In genomic region chr15:98733370-98733769, GRCm38 (mm10) we compare ENCODE assay signal across 26 mouse cellular contexts. TPM values are rescaled to one million over a fixed set of nuclear protein-coding genes. Genes with fewer than 3 reads are reported as not detected.
DNase-seq lines count a peak whose midpoint lies in the region; ATAC-seq and TF ChIP-seq lines count a peak whose summit lies in the region.
"Had no signal": no experiment of that assay in that cellular context is flagged by ENCODE, and none has a peak within 500 bp of the region (broad histone marks: within the 10 kb centered on the region; RNA-seq: fewer than 3 reads in every experiment).

No protein-coding gene starts in this region.

- DNase-seq in kidney, postnatal 10 days = no peak
- DNase-seq in lung, postnatal 0 days (ENCODE audit: low spot score) = no peak
- DNase-seq in midbrain, postnatal 0 days (ENCODE audit: low spot score) = no peak
- DNase-seq: adrenal gland, postnatal 36 days; cerebellum, adult 11 months; cerebellum, postnatal 14 days; gastrocnemius, postnatal 10 days; heart, postnatal 10 days; layer of hippocampus, postnatal 36 days; lung, adult 2 months; lung, postnatal 36 days; thymus, postnatal 25 days had no signal

- TF ChIP-seq EP300 in lung, postnatal 0 days (IDR thresholded peaks at IDR 0.05) = no peak

- H3K9me3 ChIP-seq in kidney, embryonic 15.5 days (replicated peaks) = no peaks in the 10 kb centered on the region
- H3K9me3 ChIP-seq in intestine, embryonic 15.5 days = no peaks in the 10 kb centered on the region
- H3K9me3 ChIP-seq in liver, embryonic 15.5 days (replicated peaks) = no peaks in the 10 kb centered on the region
- H3K9me3 ChIP-seq in stomach, embryonic 16.5 days (replicated peaks; ENCODE audit: control insufficient read depth, low read length) = no peaks in the 10 kb centered on the region
- no peaks in the 10 kb centered on the region for H3K9me3 ChIP-seq in hindbrain, embryonic 13.5 days
- no peaks in the 10 kb centered on the region for H3K9me3 ChIP-seq in lung, postnatal 0 days (ENCODE audit: low read length)
- H3K9me3 ChIP-seq in midbrain, postnatal 0 days (ENCODE audit: low read length) = no peaks in the 10 kb centered on the region
- H3K9me3 ChIP-seq: forebrain, embryonic 10.5 days; limb, embryonic 12.5 days; midbrain, embryonic 15.5 days had no signal

- H3K36me3 ChIP-seq in kidney, embryonic 15.5 days = peaks cover 33% of the 10 kb centered on the region
- peaks cover 14% of the 10 kb centered on the region for H3K36me3 ChIP-seq in intestine, embryonic 15.5 days
- no peaks in the 10 kb centered on the region; the same call in 1 of the 2 replicates for H3K36me3 ChIP-seq in liver, embryonic 15.5 days (replicated peaks)
- peaks cover 9% of the 10 kb centered on the region for H3K36me3 ChIP-seq in stomach, embryonic 16.5 days (ENCODE audit: control insufficient read depth, insufficient read depth, low read length)
- H3K36me3 ChIP-seq in hindbrain, embryonic 13.5 days = peaks cover 36% of the 10 kb centered on the region
- peaks cover 11% of the 10 kb centered on the region; the same call in 1 of the 2 replicates for H3K36me3 ChIP-seq in lung, postnatal 0 days (ENCODE audit: insufficient read depth, low read length)
- peaks cover 20% of the 10 kb centered on the region for H3K36me3 ChIP-seq in midbrain, postnatal 0 days (ENCODE audit: insufficient read depth, low read length)

- H3K4me1 ChIP-seq in kidney, embryonic 15.5 days = peaks cover 18% of the 10 kb centered on the region; the same call in 1 of the 2 replicates
- H3K4me1 ChIP-seq in intestine, embryonic 15.5 days (replicated peaks) = peaks cover 9% of the 10 kb centered on the region
- peaks cover 41% of the 10 kb centered on the region for H3K4me1 ChIP-seq in liver, embryonic 15.5 days (replicated peaks)
- H3K4me1 ChIP-seq in stomach, embryonic 16.5 days (ENCODE audit: control insufficient read depth, insufficient read depth, low read length) = peaks cover 2% of the 10 kb centered on the region
- H3K4me1 ChIP-seq in hindbrain, embryonic 13.5 days (replicated peaks) = peaks cover 1% of the 10 kb centered on the region; the same call in 1 of the 2 replicates
- H3K4me1 ChIP-seq in lung, postnatal 0 days (ENCODE audit: insufficient read depth, low read depth, low read length) = no peaks in the 10 kb centered on the region
- H3K4me1 ChIP-seq in midbrain, postnatal 0 days (ENCODE audit: insufficient read depth, low read length) = no peaks in the 10 kb centered on the region
- H3K4me1 ChIP-seq: midbrain, embryonic 15.5 days had no signal

- H3K27ac ChIP-seq in kidney, embryonic 15.5 days = peak overlapping the region; percentile 52; the same call in 1 of the 2 replicates
- H3K27ac ChIP-seq in intestine, embryonic 15.5 days = 0 out of 2 replicates have a peak overlapping the region, but pooled peaks have one; percentile 60
- H3K27ac ChIP-seq in liver, embryonic 15.5 days (replicated peaks) = peak overlapping the region; percentile 51
- peak overlapping the region; percentile 21; the same call in 1 of the 2 replicates for H3K27ac ChIP-seq in stomach, embryonic 16.5 days (ENCODE audit: low read length)
- no peak overlapping the region for H3K27ac ChIP-seq in hindbrain, embryonic 13.5 days
- H3K27ac ChIP-seq in lung, postnatal 0 days (ENCODE audit: low read length) = no peak overlapping the region
- H3K27ac ChIP-seq in midbrain, postnatal 0 days (ENCODE audit: low read depth, low read length) = no peak overlapping the region
- H3K27ac ChIP-seq: forebrain, embryonic 10.5 days; hindbrain, embryonic 14.5 days; midbrain, embryonic 15.5 days had no signal

- no peak for TF ChIP-seq CTCF in lung, postnatal 0 days (IDR thresholded peaks at IDR 0.05)
- TF ChIP-seq CTCF in midbrain, postnatal 0 days (IDR thresholded peaks at IDR 0.05) = no peak

- H3K9ac ChIP-seq in kidney, embryonic 15.5 days = no peak overlapping the region
- no peak overlapping the region for H3K9ac ChIP-seq in intestine, embryonic 15.5 days
- no peak overlapping the region for H3K9ac ChIP-seq in liver, embryonic 15.5 days
- H3K9ac ChIP-seq in stomach, embryonic 16.5 days (ENCODE audit: low read length) = no peak overlapping the region
- no peak overlapping the region for H3K9ac ChIP-seq in hindbrain, embryonic 13.5 days
- no peak overlapping the region for H3K9ac ChIP-seq in lung, postnatal 0 days (replicated peaks; ENCODE audit: low read depth)
- no peak overlapping the region for H3K9ac ChIP-seq in midbrain, postnatal 0 days (replicated peaks; ENCODE audit: low read length, poor library complexity, severe bottlenecking)
- H3K9ac ChIP-seq: hindbrain, embryonic 14.5 days; limb, embryonic 12.5 days; midbrain, embryonic 15.5 days had no signal

- no peak overlapping the region for H3K4me2 ChIP-seq in kidney, embryonic 15.5 days
- H3K4me2 ChIP-seq in intestine, embryonic 15.5 days (replicated peaks) = no peak overlapping the region
- no peak overlapping the region; the same call in 1 of the 2 replicates for H3K4me2 ChIP-seq in liver, embryonic 15.5 days
- no peak overlapping the region for H3K4me2 ChIP-seq in stomach, embryonic 16.5 days (ENCODE audit: low read depth, low read length)
- H3K4me2 ChIP-seq in hindbrain, embryonic 13.5 days = no peak overlapping the region
- no peak overlapping the region for H3K4me2 ChIP-seq in lung, postnatal 0 days (replicated peaks; ENCODE audit: low read depth, low read length)
- H3K4me2 ChIP-seq in midbrain, postnatal 0 days (ENCODE audit: low read depth, low read length, poor library complexity, severe bottlenecking) = no peak overlapping the region
- H3K4me2 ChIP-seq: heart, embryonic 11.5 days; hindbrain, embryonic 14.5 days; limb, embryonic 12.5 days; midbrain, embryonic 15.5 days had no signal

- WGBS in kidney, embryonic 15.5 days = 65% methylated on average over 6 of the region's 6 CpGs
- 49% methylated on average over 6 of the region's 6 CpGs for WGBS in intestine, embryonic 15.5 days
- 12% methylated on average over 6 of the region's 6 CpGs for WGBS in liver, embryonic 15.5 days (ENCODE audit: insufficient replicate concordance)
- WGBS in stomach, embryonic 16.5 days = 47% methylated on average over 6 of the region's 6 CpGs
- whole genome bisulfite sequencing in hindbrain, embryonic 13.5 days = 81% methylated on average over 6 of the region's 6 CpGs
- 58% methylated on average over 6 of the region's 6 CpGs for WGBS in lung, postnatal 0 days
- WGBS in midbrain, postnatal 0 days = 63% methylated on average over 6 of the region's 6 CpGs

- no peaks in the 10 kb centered on the region for H3K27me3 ChIP-seq in kidney, embryonic 15.5 days
- H3K27me3 ChIP-seq in intestine, embryonic 15.5 days (replicated peaks) = no peaks in the 10 kb centered on the region
- peaks cover 19% of the 10 kb centered on the region for H3K27me3 ChIP-seq in liver, embryonic 15.5 days
- no peaks in the 10 kb centered on the region for H3K27me3 ChIP-seq in stomach, embryonic 16.5 days (ENCODE audit: control insufficient read depth, insufficient read depth, low read length)
- H3K27me3 ChIP-seq in hindbrain, embryonic 13.5 days = peaks cover 13% of the 10 kb centered on the region
- no peaks in the 10 kb centered on the region for H3K27me3 ChIP-seq in lung, postnatal 0 days (replicated peaks; ENCODE audit: insufficient read depth, low read length)
- no peaks in the 10 kb centered on the region; the same call in 1 of the 2 replicates for H3K27me3 ChIP-seq in midbrain, postnatal 0 days (ENCODE audit: insufficient read depth, low read length)
- H3K27me3 ChIP-seq: limb, embryonic 12.5 days had no signal

- no peak for ATAC-seq in kidney, embryonic 15.5 days (replicated peaks; ENCODE audit: low FRiP score)
- ATAC-seq in intestine, embryonic 15.5 days = peak; percentile 67
- ATAC-seq in liver, embryonic 15.5 days (ENCODE audit: insufficient read depth) = peak; percentile 68
- ATAC-seq in stomach, embryonic 16.5 days (ENCODE audit: insufficient read depth, low FRiP score) = peak; percentile 66
- no peak for ATAC-seq in hindbrain, embryonic 13.5 days (ENCODE audit: low FRiP score)
- no peak for ATAC-seq in lung, postnatal 0 days
- ATAC-seq in midbrain, postnatal 0 days (ENCODE audit: low FRiP score) = no peak
- ATAC-seq: forebrain, embryonic 16.5 days; inflammation-experienced regulatory T-cells, adult 6 months; midbrain, embryonic 15.5 days had no signal

- H3K4me3 ChIP-seq in kidney, embryonic 15.5 days (replicated peaks) = no peak overlapping the region
- no peak overlapping the region for H3K4me3 ChIP-seq in intestine, embryonic 15.5 days (replicated peaks)
- H3K4me3 ChIP-seq in liver, embryonic 15.5 days (replicated peaks) = no peak overlapping the region
- H3K4me3 ChIP-seq in stomach, embryonic 16.5 days (replicated peaks; ENCODE audit: low read length) = no peak overlapping the region
- no peak overlapping the region for H3K4me3 ChIP-seq in hindbrain, embryonic 13.5 days
- no peak overlapping the region for H3K4me3 ChIP-seq in lung, postnatal 0 days (ENCODE audit: low read depth, low read length)
- no peak overlapping the region for H3K4me3 ChIP-seq in midbrain, postnatal 0 days (ENCODE audit: low read depth, low read length)
- H3K4me3 ChIP-seq: forebrain, embryonic 10.5 days; limb, embryonic 12.5 days; midbrain, embryonic 15.5 days; myocyte had no signal

RNA-seq across cellular contexts. Expression of gene Fkbp11, which starts 5.4 kb away (rescaled TPM):
- polyA plus RNA-seq in kidney, embryonic 15.5 days (2015; fragmentation: Nextera tagmentation; extraction: Ambion mirVana) = 40.3 and 40.5 TPM in 2 replicates
- polyA plus RNA-seq in intestine, embryonic 15.5 days (2015; fragmentation: Nextera tagmentation; extraction: Ambion mirVana) = 68.0 and 117 TPM in 2 replicates
- polyA plus RNA-seq in liver, embryonic 15.5 days (2015; fragmentation: Nextera tagmentation; extraction: Ambion mirVana) = 156 and 176 TPM in 2 replicates
- polyA plus RNA-seq in stomach, embryonic 16.5 days (2015; fragmentation: Nextera tagmentation; extraction: Ambion mirVana) = 130 TPM in 2 replicates
- polyA plus RNA-seq in hindbrain, embryonic 13.5 days (2015; fragmentation: Nextera tagmentation; extraction: Ambion mirVana) = 5.1 and 6.6 TPM in 2 replicates
- 45.2 and 45.5 TPM in 2 replicates for polyA plus RNA-seq in lung, postnatal 0 days (2015; fragmentation: Nextera tagmentation; extraction: Ambion mirVana)
- 1.0 and 2.8 TPM in 2 replicates for total RNA-seq in midbrain, postnatal 0 days (2014; rRNA removed)
- polyA plus RNA-seq in midbrain, postnatal 0 days (2015; fragmentation: Nextera tagmentation; extraction: Ambion mirVana) = 4.4 and 5.4 TPM in 2 replicates

RNA-seq across cellular contexts. Expression of gene Ccdc65, which starts 25.4 kb away (rescaled TPM):
- 0.73 and 1.1 TPM in 2 replicates for polyA plus RNA-seq in kidney, embryonic 15.5 days (2015; fragmentation: Nextera tagmentation; extraction: Ambion mirVana)
- 0.67 and 0.92 TPM in 2 replicates for polyA plus RNA-seq in intestine, embryonic 15.5 days (2015; fragmentation: Nextera tagmentation; extraction: Ambion mirVana)
- not detected in 2 replicates for polyA plus RNA-seq in liver, embryonic 15.5 days (2015; fragmentation: Nextera tagmentation; extraction: Ambion mirVana)
- 1.5 and 1.7 TPM in 2 replicates for polyA plus RNA-seq in stomach, embryonic 16.5 days (2015; fragmentation: Nextera tagmentation; extraction: Ambion mirVana)
- polyA plus RNA-seq in hindbrain, embryonic 13.5 days (2015; fragmentation: Nextera tagmentation; extraction: Ambion mirVana) = 3.6 and 4.3 TPM in 2 replicates
- 3.7 and 5.1 TPM in 2 replicates for polyA plus RNA-seq in lung, postnatal 0 days (2015; fragmentation: Nextera tagmentation; extraction: Ambion mirVana)
- 6.9 and 9.1 TPM in 2 replicates for total RNA-seq in midbrain, postnatal 0 days (2014; rRNA removed)
- 11.4 and 12.3 TPM in 2 replicates for polyA plus RNA-seq in midbrain, postnatal 0 days (2015; fragmentation: Nextera tagmentation; extraction: Ambion mirVana)
- total RNA-seq: gastrocnemius, postnatal 10 days; granulocyte monocyte progenitor cell, adult 5-6 weeks had no signal
- polyA plus RNA-seq: inflammation-experienced regulatory T-cells, adult 6 months had no signal

RNA-seq across cellular contexts. Expression of gene Arf3, which starts 29.6 kb away (rescaled TPM):
- 51.9 and 55.6 TPM in 2 replicates for polyA plus RNA-seq in kidney, embryonic 15.5 days (2015; fragmentation: Nextera tagmentation; extraction: Ambion mirVana)
- 39.8 and 43.6 TPM in 2 replicates for polyA plus RNA-seq in intestine, embryonic 15.5 days (2015; fragmentation: Nextera tagmentation; extraction: Ambion mirVana)
- 11.7 and 14.3 TPM in 2 replicates for polyA plus RNA-seq in liver, embryonic 15.5 days (2015; fragmentation: Nextera tagmentation; extraction: Ambion mirVana)
- 38.0 and 38.9 TPM in 2 replicates for polyA plus RNA-seq in stomach, embryonic 16.5 days (2015; fragmentation: Nextera tagmentation; extraction: Ambion mirVana)
- 68.4 and 71.7 TPM in 2 replicates for polyA plus RNA-seq in hindbrain, embryonic 13.5 days (2015; fragmentation: Nextera tagmentation; extraction: Ambion mirVana)
- 47.1 and 56.0 TPM in 2 replicates for polyA plus RNA-seq in lung, postnatal 0 days (2015; fragmentation: Nextera tagmentation; extraction: Ambion mirVana)
- 122 and 144 TPM in 2 replicates for total RNA-seq in midbrain, postnatal 0 days (2014; rRNA removed)
- 89.2 and 93.8 TPM in 2 replicates for polyA plus RNA-seq in midbrain, postnatal 0 days (2015; fragmentation: Nextera tagmentation; extraction: Ambion mirVana)

RNA-seq across cellular contexts. Expression of gene Wnt10b, which starts 44.6 kb away (rescaled TPM):
- polyA plus RNA-seq in kidney, embryonic 15.5 days (2015; fragmentation: Nextera tagmentation; extraction: Ambion mirVana) = 0.12 and 0.31 TPM in 2 replicates
- not detected in 2 replicates for polyA plus RNA-seq in intestine, embryonic 15.5 days (2015; fragmentation: Nextera tagmentation; extraction: Ambion mirVana)
- not detected in 2 replicates for polyA plus RNA-seq in liver, embryonic 15.5 days (2015; fragmentation: Nextera tagmentation; extraction: Ambion mirVana)
- polyA plus RNA-seq in stomach, embryonic 16.5 days (2015; fragmentation: Nextera tagmentation; extraction: Ambion mirVana) = 0.14 TPM in 1 of 2 replicates, not detected in the other
- 0.12 TPM in 1 of 2 replicates, not detected in the other for polyA plus RNA-seq in hindbrain, embryonic 13.5 days (2015; fragmentation: Nextera tagmentation; extraction: Ambion mirVana)
- polyA plus RNA-seq in lung, postnatal 0 days (2015; fragmentation: Nextera tagmentation; extraction: Ambion mirVana) = 0.13 and 0.14 TPM in 2 replicates
- 0.38 and 1.5 TPM in 2 replicates for total RNA-seq in midbrain, postnatal 0 days (2014; rRNA removed)
- not detected in 2 replicates for polyA plus RNA-seq in midbrain, postnatal 0 days (2015; fragmentation: Nextera tagmentation; extraction: Ambion mirVana)
- polyA plus RNA-seq: forebrain, embryonic 16.5 days; heart, embryonic 11.5 days; hindbrain, embryonic 14.5 days; midbrain, embryonic 15.5 days had no signal

RNA-seq across cellular contexts. Expression of gene Rnd1, which starts 56.1 kb away (rescaled TPM):
- polyA plus RNA-seq in kidney, embryonic 15.5 days (2015; fragmentation: Nextera tagmentation; extraction: Ambion mirVana) = 0.62 and 0.99 TPM in 2 replicates
- polyA plus RNA-seq in intestine, embryonic 15.5 days (2015; fragmentation: Nextera tagmentation; extraction: Ambion mirVana) = 0.97 and 1.1 TPM in 2 replicates
- 0.84 and 0.89 TPM in 2 replicates for polyA plus RNA-seq in liver, embryonic 15.5 days (2015; fragmentation: Nextera tagmentation; extraction: Ambion mirVana)
- polyA plus RNA-seq in stomach, embryonic 16.5 days (2015; fragmentation: Nextera tagmentation; extraction: Ambion mirVana) = 0.91 and 0.99 TPM in 2 replicates
- polyA plus RNA-seq in hindbrain, embryonic 13.5 days (2015; fragmentation: Nextera tagmentation; extraction: Ambion mirVana) = 7.3 and 7.4 TPM in 2 replicates
- 3.1 and 3.9 TPM in 2 replicates for polyA plus RNA-seq in lung, postnatal 0 days (2015; fragmentation: Nextera tagmentation; extraction: Ambion mirVana)
- 34.5 and 42.9 TPM in 2 replicates for total RNA-seq in midbrain, postnatal 0 days (2014; rRNA removed)
- 20.7 and 24.9 TPM in 2 replicates for polyA plus RNA-seq in midbrain, postnatal 0 days (2015; fragmentation: Nextera tagmentation; extraction: Ambion mirVana)

Comparison
In these comparisons a context has a peak if more than half of its experiments do, and no peak if none do; other contexts are left out.
1. ATAC-seq: peak in intestine, embryonic 15.5 days (single experiment), liver, embryonic 15.5 days (single experiment) and stomach, embryonic 16.5 days (single experiment); none in kidney, embryonic 15.5 days (single experiment), hindbrain, embryonic 13.5 days (single experiment), lung, postnatal 0 days (single experiment) and midbrain, postnatal 0 days (single experiment).
2. H3K27ac ChIP-seq: peak in kidney, embryonic 15.5 days (single experiment), intestine, embryonic 15.5 days (single experiment), liver, embryonic 15.5 days (single experiment) and stomach, embryonic 16.5 days (single experiment); none in hindbrain, embryonic 13.5 days (single experiment), lung, postnatal 0 days (single experiment) and midbrain, postnatal 0 days (single experiment).